Mouse (Mus musculus) limb, embryonic 12.5 days (tissue): Measurements from ENCODE around the gene Tex52. TPM values are rescaled to one million over a fixed set of nuclear protein-coding genes. Genes with fewer than 3 reads are reported as not detected.
"Not testable (repeated sequence)": the region's sequence is repeated elsewhere in the genome, so short reads cannot be mapped to it uniquely, and the experiment has no call there.

Experiments
- ATAC-seq: fragments of 200-750 bp; cut with Nextera tagmentation; 2 replicates; pipeline ENCODE4 v1.8.0; 2017; ENCODE audit warnings: low read depth, moderate TSS enrichment; ENCODE audit not compliant: insufficient number of reproducible peaks, insufficient read depth, low FRiP score, low TSS enrichment
- H3K27ac ChIP-seq: fragments of 300-500 bp; sonication (generic); 2 replicates; pipeline ENCODE4 v1.5.1; 2016; ENCODE audit warnings: mild to moderate bottlenecking, moderate library complexity
- H3K27me3 ChIP-seq: fragments of 300-500 bp; sonication (generic); 2 replicates; pipeline ENCODE4 v1.6.1; 2016; ENCODE audit warnings: mild to moderate bottlenecking, moderate library complexity
- H3K36me3 ChIP-seq: fragments of 300-500 bp; sonication (generic); 2 replicates; pipeline ENCODE4 v1.6.1; 2016; ENCODE audit warnings: mild to moderate bottlenecking, moderate library complexity
- H3K4me1 ChIP-seq: fragments of 300-500 bp; sonication (generic); replicated peaks from 2 replicates; pipeline ENCODE4 v1.6.1; 2016
- H3K4me2 ChIP-seq: fragments of 300-500 bp; sonication (generic); 2 replicates; pipeline ENCODE4 v1.6.1; 2016; ENCODE audit warnings: mild to moderate bottlenecking, moderate library complexity
- H3K4me3 ChIP-seq: fragments of 300-500 bp; sonication (generic); replicated peaks from 2 replicates; pipeline ENCODE4 v1.5.1; 2016; ENCODE audit warnings: mild to moderate bottlenecking
- H3K9ac ChIP-seq: fragments of 300-500 bp; sonication (generic); replicated peaks from 2 replicates; pipeline ENCODE4 v1.6.1; 2016; ENCODE audit warnings: mild to moderate bottlenecking, moderate library complexity
- H3K9me3 ChIP-seq: fragments of 300-500 bp; sonication (generic); 2 replicates; pipeline ENCODE4 v1.6.1; 2016; ENCODE audit warnings: mild to moderate bottlenecking, moderate library complexity
- WGBS: fragments of 180-500 bp; shearing (Covaris S2); methylation state at CpG from one replicate; pipeline ENCODE4 v1.1.7; 2016; 5-methylcytosine and 5-hydroxymethylcytosine counted together
- polyA plus RNA-seq: library from polyadenylated mRNA; unstranded; fragments of >200 nt; fragmentation: Nextera tagmentation; extraction: Ambion mirVana; gene quantifications from 2 replicates; pipeline ENCODE4 v1.2.1, GENCODE M21; 2016

The Tex52 gene
- polyA plus RNA-seq, 1 experiment from 2014 or later: 0.74 TPM

DNA sequence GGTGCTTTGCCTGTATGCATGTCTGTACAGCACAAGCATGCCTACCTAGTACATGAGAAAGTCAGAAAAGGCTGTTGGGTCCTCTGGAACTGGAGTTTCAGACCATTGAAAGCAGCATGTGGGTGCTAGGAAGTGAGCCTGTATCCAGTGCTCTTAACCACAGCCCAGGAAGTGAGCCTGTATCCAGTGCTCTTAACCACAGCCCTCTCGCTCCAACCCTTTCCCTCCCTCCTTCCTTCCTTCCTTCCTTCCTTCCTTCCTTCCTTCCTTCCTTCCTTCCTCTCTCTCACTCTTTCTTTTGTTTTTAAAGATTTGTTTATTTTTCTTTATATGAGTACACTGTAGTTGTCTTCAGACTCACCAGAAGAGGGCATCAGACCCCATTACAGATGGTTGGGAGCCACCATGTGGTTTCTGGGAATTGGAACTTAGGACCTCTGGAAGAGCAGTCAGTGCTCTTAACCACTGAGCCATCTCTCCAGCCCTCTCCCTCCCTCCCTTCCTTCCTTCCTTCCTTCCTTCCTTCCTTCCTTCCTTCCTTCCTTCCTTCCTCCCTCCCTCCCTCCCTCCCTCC lies 5.4 kb downstream of the Tex52 start:
- 65% methylated on average over 1 of the region's 1 CpGs for WGBS
- ATAC-seq, H3K4me3 ChIP-seq, H3K9me3 ChIP-seq, H3K4me2 ChIP-seq, H3K9ac ChIP-seq, H3K4me1 ChIP-seq, H3K27me3 ChIP-seq, H3K27ac ChIP-seq: not testable (repeated sequence)
- peaks cover 13% of the 10 kb centered on the region for H3K36me3 ChIP-seq

DNA sequence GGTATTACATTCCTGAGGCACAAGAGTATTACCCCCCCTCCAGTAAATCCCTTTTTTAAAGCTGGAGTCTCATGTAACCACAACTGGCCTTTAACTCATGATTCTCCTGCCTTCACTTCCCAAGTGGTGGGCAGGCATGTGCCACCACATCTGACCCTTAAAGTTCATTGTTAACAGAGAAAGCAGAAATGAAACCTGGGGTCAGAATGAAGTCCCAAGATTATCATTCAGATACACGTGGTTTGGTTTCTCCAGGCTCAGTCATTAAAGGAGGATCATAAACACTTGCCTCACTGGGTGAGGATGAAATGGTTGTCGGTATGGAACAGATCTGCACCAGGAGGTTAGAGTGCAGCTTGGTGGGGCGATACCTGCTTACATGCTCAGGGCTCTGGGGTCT lies 6.0 kb downstream of the Tex52 start:
- WGBS: 67% methylated on average over 3 of the region's 3 CpGs
- no peak overlapping the region for H3K9ac ChIP-seq
- H3K27ac ChIP-seq: no peak overlapping the region
- no peak for ATAC-seq
- H3K4me2 ChIP-seq: no peak overlapping the region
- no peak overlapping the region for H3K4me3 ChIP-seq
- H3K36me3 ChIP-seq: peaks cover 8% of the 10 kb centered on the region
- no peaks in the 10 kb centered on the region for H3K4me1 ChIP-seq
- no peaks in the 10 kb centered on the region for H3K9me3 ChIP-seq
- H3K27me3 ChIP-seq: no peaks in the 10 kb centered on the region

- Histone ChIP-seq H3K4me3 (no peak overlapping the region), H3K27ac (no peak overlapping the region), H3K9ac (no peak overlapping the region), H3K36me3 (no peaks in the 10 kb centered on the region), H3K27me3 (no peaks in the 10 kb centered on the region), H3K9me3 (no peaks in the 10 kb centered on the region), H3K4me2 (no peak overlapping the region), H3K4me1 (no peaks in the 10 kb centered on the region)
- 81% methylated on average over 7 of the region's 7 CpGs for WGBS
- no peak for ATAC-seq
Observed at GRCm38 (mm10) chr6:128383752-128384151, 8.5 kb downstream of the Tex52 start.

- 86% methylated on average over 1 of the region's 1 CpGs for WGBS
- no peak for ATAC-seq
Observed at GRCm38 (mm10) chr6:128385026-128385425, 9.8 kb downstream of the Tex52 start.

GRCm38 (mm10) chr6:128389185-128389584 lies 13.9 kb downstream of the Tex52 start:
- 88% methylated on average over 1 of the region's 1 CpGs for WGBS
- Histone ChIP-seq H3K27me3 (no peaks in the 10 kb centered on the region), H3K4me2 (no peak overlapping the region), H3K9ac (no peak overlapping the region), H3K36me3 (no peaks in the 10 kb centered on the region), H3K4me1 (no peaks in the 10 kb centered on the region), H3K9me3 (no peaks in the 10 kb centered on the region), H3K27ac (no peak overlapping the region), H3K4me3 (no peak overlapping the region)
- no peak; the same call in 1 of the 2 replicates for ATAC-seq

More at GRCm38 (mm10) chr6:128385026-128385425, 9.8 kb downstream of the Tex52 start:
- Histone ChIP-seq H3K27me3 (no peaks in the 10 kb centered on the region), H3K9me3 (no peaks in the 10 kb centered on the region), H3K4me2 (no peak overlapping the region), H3K4me1 (no peaks in the 10 kb centered on the region), H3K4me3 (no peak overlapping the region), H3K9ac (no peak overlapping the region), H3K27ac (no peak overlapping the region), H3K36me3 (no peaks in the 10 kb centered on the region)

DNA sequence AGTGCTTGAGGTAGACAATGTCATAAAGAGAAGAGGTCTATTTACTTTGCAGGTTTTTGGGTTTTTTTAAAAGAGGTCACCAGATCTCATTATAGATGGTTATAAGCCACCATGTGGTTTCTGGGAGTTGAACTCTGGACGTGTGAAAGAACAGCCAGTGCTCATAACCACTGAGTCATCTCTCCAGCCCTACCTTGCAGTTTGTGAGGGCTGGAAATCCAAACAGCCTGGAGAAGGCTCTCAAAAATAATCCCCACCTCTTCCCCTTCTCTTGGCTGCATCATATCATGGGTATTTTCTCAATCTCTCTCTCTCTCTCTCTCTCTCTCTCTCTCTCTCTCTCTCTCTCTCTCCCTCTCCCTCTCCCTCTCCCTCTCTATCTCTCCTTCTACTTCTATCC lies 15.4 kb downstream of the Tex52 start:
- Histone ChIP-seq H3K27ac (no peak overlapping the region), H3K4me3 (no peak overlapping the region), H3K4me2 (no peak overlapping the region), H3K9me3 (no peaks in the 10 kb centered on the region), H3K4me1 (no peaks in the 10 kb centered on the region), H3K36me3 (no peaks in the 10 kb centered on the region), H3K9ac (no peak overlapping the region), H3K27me3 (no peaks in the 10 kb centered on the region)
- ATAC-seq: no peak
- 64% methylated on average over 1 of the region's 1 CpGs for WGBS

- Histone ChIP-seq H3K9me3 (no peaks in the 10 kb centered on the region), H3K27me3 (no peaks in the 10 kb centered on the region), H3K4me1 (peaks cover 10% of the 10 kb centered on the region; the same call in 1 of the 2 replicates), H3K27ac (no peak overlapping the region), H3K36me3 (no peaks in the 10 kb centered on the region), H3K9ac (no peak overlapping the region), H3K4me3 (no peak overlapping the region), H3K4me2 (no peak overlapping the region)
- 80% methylated on average over 7 of the region's 7 CpGs for WGBS
- no peak for ATAC-seq
Observed at GRCm38 (mm10) chr6:128397574-128398261, 22.5 kb downstream of the Tex52 start.

GRCm38 (mm10) chr6:128398996-128399395 lies 23.7 kb downstream of the Tex52 start, which contains the start of gene Nrip2:
Gene Nrip2 (plus strand): TSS chr6:128399296.
- H3K4me3 ChIP-seq: peak within 1 kb of the TSS; percentile 22; the same call in 1 of the 2 replicates
- peak within 1 kb of the TSS; percentile 43 for H3K4me2 ChIP-seq
- peak within 1 kb of the TSS; percentile 57 for H3K27ac ChIP-seq
- 74% methylated on average over 3 of the region's 3 CpGs for WGBS
- H3K9me3 ChIP-seq: no peaks in the 10 kb centered on the region
- no peak for ATAC-seq
- H3K9ac ChIP-seq: peak within 1 kb of the TSS; percentile 48; the same call in 1 of the 2 replicates
- peaks cover 10% of the 10 kb centered on the region; the same call in 1 of the 2 replicates for H3K4me1 ChIP-seq
- H3K27me3 ChIP-seq: no peaks in the 10 kb centered on the region
- no peaks in the 10 kb centered on the region for H3K36me3 ChIP-seq

- H3K27ac ChIP-seq: peak overlapping the region; percentile 57
- no peaks in the 10 kb centered on the region for H3K9me3 ChIP-seq
- H3K27me3 ChIP-seq: no peaks in the 10 kb centered on the region
- peak overlapping the region; percentile 43 for H3K4me2 ChIP-seq
- peak; percentile 68; the same call in 1 of the 2 replicates for ATAC-seq
- peaks cover 10% of the 10 kb centered on the region; the same call in 1 of the 2 replicates for H3K4me1 ChIP-seq
- peak overlapping the region; percentile 48; the same call in 1 of the 2 replicates for H3K9ac ChIP-seq
- 48% methylated on average over 21 of the region's 21 CpGs for WGBS
- peak overlapping the region; percentile 22; the same call in 1 of the 2 replicates for H3K4me3 ChIP-seq
- H3K36me3 ChIP-seq: peaks cover under 1% of the 10 kb centered on the region; the same call in 1 of the 2 replicates
Observed at GRCm38 (mm10) chr6:128399421-128400185, 24.3 kb downstream of the Tex52 start.

DNA sequence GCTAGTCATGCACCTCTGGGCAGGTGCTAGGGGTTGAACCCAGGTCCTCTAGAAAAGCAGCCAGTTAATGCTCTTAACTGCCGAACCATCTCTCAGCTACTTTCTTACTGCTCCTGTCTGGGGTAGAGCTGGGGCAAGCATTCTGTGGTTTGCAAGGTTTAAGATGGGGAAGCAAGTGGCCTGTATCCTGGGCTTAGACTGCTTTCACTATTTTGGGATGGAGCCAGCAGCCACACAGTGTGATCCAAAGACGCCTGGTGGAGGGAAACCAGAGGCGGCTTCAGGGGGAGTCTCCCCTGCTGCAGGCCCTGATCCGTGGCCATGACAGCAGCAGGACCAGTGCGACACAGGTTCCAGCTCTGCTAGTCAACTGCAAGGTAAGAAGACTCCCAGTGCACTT lies 29.5 kb downstream of the Tex52 start:
- no peak overlapping the region for H3K4me3 ChIP-seq
- 59% methylated on average over 5 of the region's 5 CpGs for WGBS
- no peak overlapping the region for H3K9ac ChIP-seq
- peaks cover 46% of the 10 kb centered on the region for H3K36me3 ChIP-seq
- peaks cover 7% of the 10 kb centered on the region; the same call in 1 of the 2 replicates for H3K4me1 ChIP-seq
- ATAC-seq: no peak
- H3K27ac ChIP-seq: no peak overlapping the region
- no peaks in the 10 kb centered on the region for H3K27me3 ChIP-seq
- H3K9me3 ChIP-seq: no peaks in the 10 kb centered on the region
- H3K4me2 ChIP-seq: no peak overlapping the region

GRCm38 (mm10) chr6:128408544-128409125 lies 33.4 kb downstream of the Tex52 start:
- H3K27ac ChIP-seq: no peak overlapping the region
- no peak overlapping the region for H3K4me2 ChIP-seq
- no peak overlapping the region for H3K4me3 ChIP-seq
- 88% methylated on average over 7 of the region's 7 CpGs for WGBS
- H3K27me3 ChIP-seq: no peaks in the 10 kb centered on the region
- H3K36me3 ChIP-seq: peaks cover 84% of the 10 kb centered on the region
- H3K9me3 ChIP-seq: no peaks in the 10 kb centered on the region
- ATAC-seq: no peak
- no peak overlapping the region for H3K9ac ChIP-seq
- H3K4me1 ChIP-seq: no peaks in the 10 kb centered on the region
